Mouse (Mus musculus): ENCODE measurements around the gene Invs.

DNA sequence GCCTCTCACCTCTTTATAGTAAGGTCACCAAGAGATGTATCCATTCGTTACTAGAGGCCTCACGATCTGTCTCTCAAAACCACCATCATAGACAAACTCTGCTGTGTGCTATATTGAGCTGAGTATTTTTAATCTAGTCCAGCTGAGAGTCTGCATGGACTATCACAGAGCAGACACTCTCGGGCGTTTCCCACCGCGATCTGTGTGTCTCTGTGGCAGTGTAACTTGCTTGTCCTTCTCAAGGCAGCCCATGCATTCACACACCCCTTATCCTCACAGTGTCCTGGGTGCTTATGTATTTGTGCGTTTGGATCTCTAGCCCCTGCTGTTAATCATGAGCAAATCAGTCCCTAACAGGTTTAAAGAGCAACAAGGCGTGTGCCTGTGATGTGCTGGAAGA, 133.9 kb downstream of the Invs start:
- TF ChIP-seq CTCF (IDR thresholded peaks at IDR 0.05; ENCODE audit: extremely low read depth, insufficient read depth, insufficient read length, insufficient replicate concordance), result no peak
- TF ChIP-seq POLR2A (IDR thresholded peaks at IDR 0.05; ENCODE audit: low read depth, low read length), result no peak
